Mouse (Mus musculus): ENCODE measurements around the gene Lrrc25.

GRCm38 (mm10) chr8:70648164-70648442 lies 32.1 kb downstream of the Lrrc25 start:
- TF ChIP-seq POLR2AphosphoS2 (IDR thresholded peaks at IDR 0.05; ENCODE audit: low read depth, low read length) (no peak), ZMIZ1 (IDR thresholded peaks at IDR 0.05; ENCODE audit: low read depth, low read length) (no peak), POLR2A (IDR thresholded peaks at IDR 0.05; ENCODE audit: low read depth, low read length) (no peak), CTCF (conservative IDR thresholded peaks at IDR 0.05 in 1 of 2, IDR thresholded peaks at IDR 0.05 in 1 of 2; ENCODE audit: low read depth in 2 of 2, low read length in 2 of 2) (no peak), RCOR1 (conservative IDR thresholded peaks at IDR 0.05; ENCODE audit: low read depth, low read length) (no peak)
